Mouse (Mus musculus) limb, embryonic 12.5 days (tissue): ENCODE measurements at regions not wholly inside any gene's neighbourhood (a gene's known extent, or its start where the extent isn't known, plus 50 kb on each side); places are given as distances from the start of the nearest gene placed in this dataset.

Experiments
- ATAC-seq: fragments of 200-750 bp; cut with Nextera tagmentation; 2 replicates; pipeline ENCODE4 v1.8.0; 2017; ENCODE audit warnings: low read depth, moderate TSS enrichment; ENCODE audit not compliant: insufficient number of reproducible peaks, insufficient read depth, low FRiP score, low TSS enrichment
- H3K27ac ChIP-seq: fragments of 300-500 bp; sonication (generic); 2 replicates; pipeline ENCODE4 v1.5.1; 2016; ENCODE audit warnings: mild to moderate bottlenecking, moderate library complexity
- H3K27me3 ChIP-seq: fragments of 300-500 bp; sonication (generic); 2 replicates; pipeline ENCODE4 v1.6.1; 2016; ENCODE audit warnings: mild to moderate bottlenecking, moderate library complexity
- H3K36me3 ChIP-seq: fragments of 300-500 bp; sonication (generic); 2 replicates; pipeline ENCODE4 v1.6.1; 2016; ENCODE audit warnings: mild to moderate bottlenecking, moderate library complexity
- H3K4me1 ChIP-seq: fragments of 300-500 bp; sonication (generic); replicated peaks from 2 replicates; pipeline ENCODE4 v1.6.1; 2016
- H3K4me2 ChIP-seq: fragments of 300-500 bp; sonication (generic); 2 replicates; pipeline ENCODE4 v1.6.1; 2016; ENCODE audit warnings: mild to moderate bottlenecking, moderate library complexity
- H3K4me3 ChIP-seq: fragments of 300-500 bp; sonication (generic); replicated peaks from 2 replicates; pipeline ENCODE4 v1.5.1; 2016; ENCODE audit warnings: mild to moderate bottlenecking
- H3K9ac ChIP-seq: fragments of 300-500 bp; sonication (generic); replicated peaks from 2 replicates; pipeline ENCODE4 v1.6.1; 2016; ENCODE audit warnings: mild to moderate bottlenecking, moderate library complexity
- H3K9me3 ChIP-seq: fragments of 300-500 bp; sonication (generic); 2 replicates; pipeline ENCODE4 v1.6.1; 2016; ENCODE audit warnings: mild to moderate bottlenecking, moderate library complexity
- WGBS: fragments of 180-500 bp; shearing (Covaris S2); methylation state at CpG from one replicate; pipeline ENCODE4 v1.1.7; 2016; 5-methylcytosine and 5-hydroxymethylcytosine counted together

- no peak overlapping the region for H3K27ac ChIP-seq
- no peak overlapping the region for H3K4me2 ChIP-seq
- no peak for ATAC-seq
- H3K9me3 ChIP-seq, result no peaks in the 10 kb centered on the region
- no peaks in the 10 kb centered on the region for H3K4me1 ChIP-seq
- 89% methylated on average over 1 of the region's 1 CpGs for WGBS
- H3K27me3 ChIP-seq, result no peaks in the 10 kb centered on the region
- no peaks in the 10 kb centered on the region for H3K36me3 ChIP-seq
- H3K4me3 ChIP-seq, result no peak overlapping the region
- H3K9ac ChIP-seq, result no peak overlapping the region
Measured at GRCm38 (mm10) chr16:84318091-84318490, 196.8 kb upstream of the A730009L09Rik start.

- WGBS, result 73% methylated on average over 2 of the region's 2 CpGs
- no peaks in the 10 kb centered on the region for H3K4me1 ChIP-seq
- H3K9me3 ChIP-seq, result no peaks in the 10 kb centered on the region
- no peak overlapping the region for H3K4me2 ChIP-seq
- ATAC-seq, result no peak
- no peak overlapping the region for H3K27ac ChIP-seq
- H3K9ac ChIP-seq, result no peak overlapping the region
- no peaks in the 10 kb centered on the region for H3K27me3 ChIP-seq
- no peak overlapping the region for H3K4me3 ChIP-seq
- no peaks in the 10 kb centered on the region for H3K36me3 ChIP-seq
Measured at GRCm38 (mm10) chr16:84321569-84321968, 193.4 kb upstream of the A730009L09Rik start.

GRCm38 (mm10) chr16:84330293-84330692 is 184.6 kb upstream of the A730009L09Rik start:
- WGBS, result 91% methylated on average over 3 of the region's 3 CpGs
- no peak for ATAC-seq
- no peak overlapping the region for H3K27ac ChIP-seq

GRCm38 (mm10) chr16:84346089-84346488 is 168.8 kb upstream of the A730009L09Rik start:
- Histone ChIP-seq H3K4me2 (no peak overlapping the region), H3K9me3 (no peaks in the 10 kb centered on the region), H3K9ac (no peak overlapping the region), H3K4me3 (no peak overlapping the region), H3K4me1 (no peaks in the 10 kb centered on the region), H3K36me3 (no peaks in the 10 kb centered on the region), H3K27me3 (no peaks in the 10 kb centered on the region), H3K27ac (no peak overlapping the region)
- ATAC-seq, result no peak
- WGBS, result 58% methylated on average over 4 of the region's 4 CpGs

More at GRCm38 (mm10) chr16:84330293-84330692, 184.6 kb upstream of the A730009L09Rik start:
- Histone ChIP-seq H3K9me3 (no peaks in the 10 kb centered on the region), H3K4me2 (no peak overlapping the region), H3K4me1 (no peaks in the 10 kb centered on the region), H3K27me3 (no peaks in the 10 kb centered on the region), H3K4me3 (no peak overlapping the region), H3K36me3 (no peaks in the 10 kb centered on the region), H3K9ac (no peak overlapping the region)

GRCm38 (mm10) chr16:84355118-84355517 is 159.8 kb upstream of the A730009L09Rik start:
- H3K27ac ChIP-seq, result no peak overlapping the region
- H3K4me2 ChIP-seq, result no peak overlapping the region
- no peak overlapping the region for H3K9ac ChIP-seq
- no peak overlapping the region for H3K4me3 ChIP-seq
- no peaks in the 10 kb centered on the region for H3K9me3 ChIP-seq
- no peaks in the 10 kb centered on the region for H3K36me3 ChIP-seq
- H3K4me1 ChIP-seq, result no peaks in the 10 kb centered on the region
- 83% methylated on average over 5 of the region's 5 CpGs for WGBS
- ATAC-seq, result no peak
- H3K27me3 ChIP-seq, result no peaks in the 10 kb centered on the region

- Histone ChIP-seq H3K36me3 (no peaks in the 10 kb centered on the region), H3K4me2 (no peak overlapping the region), H3K4me3 (no peak overlapping the region), H3K9me3 (no peaks in the 10 kb centered on the region), H3K27me3 (no peaks in the 10 kb centered on the region), H3K9ac (no peak overlapping the region), H3K27ac (no peak overlapping the region), H3K4me1 (no peaks in the 10 kb centered on the region)
- no peak for ATAC-seq
- WGBS, result 86% methylated on average over 6 of the region's 6 CpGs
Measured at GRCm38 (mm10) chr16:84365969-84366368, 149.0 kb upstream of the A730009L09Rik start.

- Histone ChIP-seq H3K27me3 (no peaks in the 10 kb centered on the region), H3K4me3 (no peak overlapping the region), H3K4me1 (no peaks in the 10 kb centered on the region), H3K27ac (no peak overlapping the region), H3K9me3 (no peaks in the 10 kb centered on the region), H3K36me3 (no peaks in the 10 kb centered on the region), H3K4me2 (no peak overlapping the region), H3K9ac (no peak overlapping the region)
- 80% methylated on average over 9 of the region's 9 CpGs for WGBS
- no peak for ATAC-seq
Measured at GRCm38 (mm10) chr16:84368928-84369682, 145.8 kb upstream of the A730009L09Rik start.

GRCm38 (mm10) chr16:84378461-84378860 is 136.5 kb upstream of the A730009L09Rik start:
- no peaks in the 10 kb centered on the region for H3K27me3 ChIP-seq
- no peak overlapping the region for H3K9ac ChIP-seq
- no peak overlapping the region for H3K4me2 ChIP-seq
- no peak overlapping the region for H3K27ac ChIP-seq
- ATAC-seq, result no peak
- no peak overlapping the region for H3K4me3 ChIP-seq
- WGBS, result 67% methylated on average over 2 of the region's 2 CpGs
- H3K9me3 ChIP-seq, result no peaks in the 10 kb centered on the region
- no peaks in the 10 kb centered on the region for H3K36me3 ChIP-seq
- H3K4me1 ChIP-seq, result no peaks in the 10 kb centered on the region

- H3K9ac ChIP-seq, result no peak overlapping the region
- H3K4me2 ChIP-seq, result no peak overlapping the region
- no peak for ATAC-seq
- no peaks in the 10 kb centered on the region; the same call in 1 of the 2 replicates for H3K4me1 ChIP-seq
- 26% methylated on average over 9 of the region's 9 CpGs for WGBS
- H3K36me3 ChIP-seq, result no peaks in the 10 kb centered on the region
- no peaks in the 10 kb centered on the region for H3K27me3 ChIP-seq
- H3K27ac ChIP-seq, result no peak overlapping the region
- no peaks in the 10 kb centered on the region for H3K9me3 ChIP-seq
- no peak overlapping the region for H3K4me3 ChIP-seq
Measured at GRCm38 (mm10) chr16:84391756-84392155, 123.2 kb upstream of the A730009L09Rik start.

- Histone ChIP-seq H3K4me1 (no peaks in the 10 kb centered on the region; the same call in 1 of the 2 replicates), H3K4me3 (no peak overlapping the region), H3K9me3 (no peaks in the 10 kb centered on the region), H3K4me2 (no peak overlapping the region), H3K27ac (no peak overlapping the region), H3K36me3 (no peaks in the 10 kb centered on the region), H3K27me3 (no peaks in the 10 kb centered on the region), H3K9ac (no peak overlapping the region)
- ATAC-seq, result peak; percentile 37; the same call in 1 of the 2 replicates
- WGBS, result 88% methylated on average over 3 of the region's 3 CpGs
Measured at GRCm38 (mm10) chr16:84394895-84395294, 120.0 kb upstream of the A730009L09Rik start.

GRCm38 (mm10) chr16:84421650-84422049 is 93.3 kb upstream of the A730009L09Rik start:
- Histone ChIP-seq H3K4me2 (no peak overlapping the region), H3K4me1 (no peaks in the 10 kb centered on the region), H3K36me3 (no peaks in the 10 kb centered on the region), H3K4me3 (no peak overlapping the region), H3K27me3 (no peaks in the 10 kb centered on the region), H3K27ac (no peak overlapping the region), H3K9me3 (no peaks in the 10 kb centered on the region), H3K9ac (no peak overlapping the region)
- 71% methylated on average over 2 of the region's 2 CpGs for WGBS
- ATAC-seq, result no peak

- no peaks in the 10 kb centered on the region for H3K36me3 ChIP-seq
- 83% methylated on average over 7 of the region's 7 CpGs for WGBS
- H3K27ac ChIP-seq, result no peak overlapping the region
- no peak for ATAC-seq
- H3K4me1 ChIP-seq, result no peaks in the 10 kb centered on the region
- no peak overlapping the region for H3K4me3 ChIP-seq
- H3K9me3 ChIP-seq, result no peaks in the 10 kb centered on the region
- H3K9ac ChIP-seq, result no peak overlapping the region
- H3K27me3 ChIP-seq, result no peaks in the 10 kb centered on the region
- no peak overlapping the region for H3K4me2 ChIP-seq
Measured at GRCm38 (mm10) chr16:84426990-84427540, 87.9 kb upstream of the A730009L09Rik start.
